Mouse (Mus musculus) heart, adult 2 months (tissue): ENCODE measurements at regions not wholly inside any gene's neighbourhood (a gene's known extent, or its start where the extent isn't known, plus 50 kb on each side); places are given as distances from the start of the nearest gene placed in this dataset.

ENCODE experiments used
- DNase-seq, 2 experiments: peaks; one replicate each; pipeline ENCODE4 v3.0.0; 2021
- H3K27ac ChIP-seq: fragments of 200-600 bp; 2 replicates; pipeline ENCODE4 v1.8.1; 2022
- H3K27me3 ChIP-seq: fragments of 200-500 bp; 2 replicates; pipeline ENCODE4 v1.6.1; 2012; ENCODE audit warnings: mild to moderate bottlenecking, low read length, inconsistent platforms, mixed read lengths; ENCODE audit not compliant: control insufficient read depth, insufficient read depth
- H3K36me3 ChIP-seq: fragments of 200-500 bp; 2 replicates; pipeline ENCODE4 v1.6.1; 2012; ENCODE audit warnings: low read length, inconsistent platforms; ENCODE audit not compliant: control insufficient read depth, insufficient read depth
- H3K4me1 ChIP-seq: fragments of 200-500 bp; 2 replicates; pipeline ENCODE4 v1.6.1; 2011; ENCODE audit warnings: low read length; ENCODE audit not compliant: control insufficient read depth, insufficient read depth
- H3K4me3 ChIP-seq: fragments of 200-600 bp; 2 replicates; pipeline ENCODE4 v1.8.1; 2022
- H3K79me2 ChIP-seq: fragments of 200-500 bp; replicated peaks from 2 replicates; pipeline ENCODE4 v1.6.1; 2012; ENCODE audit warnings: mild to moderate bottlenecking, inconsistent platforms, low read length, moderate library complexity, mixed read lengths; ENCODE audit not compliant: control insufficient read depth, insufficient read depth
- H3K9ac ChIP-seq: fragments of 200-500 bp; 2 replicates; pipeline ENCODE4 v1.6.1; 2012; ENCODE audit warnings: low read depth, mild to moderate bottlenecking, control low read depth, inconsistent platforms, low read length, mixed read lengths
- CTCF ChIP-seq: fragments of 200-600 bp; IDR thresholded peaks from 2 replicates; pipeline ENCODE4 v1.8.1; 2022; ENCODE audit warnings: antibody characterized with exemption, mild to moderate bottlenecking, moderate library complexity
- EP300 ChIP-seq: fragments of 200-500 bp; IDR thresholded peaks from 2 replicates; pipeline ENCODE4 v1.6.1; 2011; ENCODE audit warnings: low read depth, low read length, control low read depth; ENCODE audit not compliant: insufficient read depth
- POLR2A ChIP-seq: fragments of 200-500 bp; IDR thresholded peaks from 2 replicates; pipeline ENCODE4 v1.6.1; 2011; ENCODE audit warnings: mild to moderate bottlenecking, low read depth, low read length, control low read depth; ENCODE audit not compliant: insufficient read depth
- WGBS: fragments of 180-500 bp; shearing (Covaris S2); methylation state at CpG from one replicate; pipeline ENCODE4 v1.1.7; 2018; 5-methylcytosine and 5-hydroxymethylcytosine counted together
- intact Hi-C: fragments of 180-260 bp; cut with DNase I; formaldehyde crosslinking; loops from one replicate; pipeline ENCODE4 v1.15.1; 2025

DNA sequence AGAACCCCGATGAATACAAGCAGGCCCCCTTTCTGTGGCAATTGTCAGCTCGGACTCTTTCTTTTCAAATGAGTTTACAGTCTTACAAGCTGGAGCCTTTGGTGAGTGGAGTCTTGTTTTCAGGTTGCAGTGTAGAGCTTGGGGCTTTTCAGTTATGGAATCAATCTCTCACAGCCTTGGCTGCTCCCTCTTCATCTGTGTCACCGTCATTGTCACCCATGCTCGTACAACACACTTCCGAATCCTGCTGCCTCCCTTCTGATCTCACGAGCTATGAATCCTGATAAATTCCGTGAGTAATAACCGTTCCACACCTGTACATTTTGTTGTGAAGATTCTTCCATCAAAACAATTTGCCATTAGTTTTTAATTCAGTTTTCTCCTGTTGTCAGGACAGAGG, 97.7 kb downstream of the Trim42 start:
- intact Hi-C loops: no loop called here
- WGBS: 85% methylated on average over 8 of the region's 8 CpGs
- no peak for TF ChIP-seq CTCF
- TF ChIP-seq EP300: no peak
- no peak for TF ChIP-seq POLR2A

DNA sequence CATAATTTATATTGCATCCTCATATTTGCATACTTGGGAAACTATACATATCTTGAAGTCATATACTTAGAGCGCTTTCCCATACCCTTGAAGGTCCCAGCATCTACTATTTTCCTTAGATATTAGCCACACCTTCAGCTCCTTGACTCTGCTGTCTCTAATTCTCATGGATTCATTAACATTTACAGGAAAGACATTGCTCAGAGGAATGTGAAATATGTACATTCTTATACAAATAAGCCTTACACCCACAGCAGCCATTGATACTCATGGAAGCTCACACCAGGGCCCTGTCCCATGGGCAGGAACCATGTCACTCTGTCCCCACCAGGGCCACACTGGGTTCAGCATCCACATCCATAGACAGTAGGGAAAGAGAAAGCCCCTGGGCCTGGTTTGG, 122.1 kb downstream of the Trim42 start:
- WGBS: 87% methylated on average over 1 of the region's 1 CpGs
- Histone ChIP-seq H3K36me3 (no peaks in the 10 kb centered on the region), H3K9ac (no peak overlapping the region), H3K4me1 (no peaks in the 10 kb centered on the region), H3K4me3 (no peak overlapping the region), H3K27ac (no peak overlapping the region), H3K27me3 (no peaks in the 10 kb centered on the region), H3K79me2 (no peaks in the 10 kb centered on the region)
- DNase-seq: no peak
- no peak for TF ChIP-seq POLR2A
- TF ChIP-seq EP300: no peak
- TF ChIP-seq CTCF: no peak
- intact Hi-C loops: no loop called here

More for the DNA sequence above, 97.7 kb downstream of the Trim42 start:
- Histone ChIP-seq H3K4me3 (no peak overlapping the region), H3K79me2 (no peaks in the 10 kb centered on the region), H3K27ac (no peak overlapping the region), H3K9ac (no peak overlapping the region), H3K27me3 (no peaks in the 10 kb centered on the region), H3K36me3 (no peaks in the 10 kb centered on the region), H3K4me1 (no peaks in the 10 kb centered on the region)
- DNase-seq: no peak

DNA sequence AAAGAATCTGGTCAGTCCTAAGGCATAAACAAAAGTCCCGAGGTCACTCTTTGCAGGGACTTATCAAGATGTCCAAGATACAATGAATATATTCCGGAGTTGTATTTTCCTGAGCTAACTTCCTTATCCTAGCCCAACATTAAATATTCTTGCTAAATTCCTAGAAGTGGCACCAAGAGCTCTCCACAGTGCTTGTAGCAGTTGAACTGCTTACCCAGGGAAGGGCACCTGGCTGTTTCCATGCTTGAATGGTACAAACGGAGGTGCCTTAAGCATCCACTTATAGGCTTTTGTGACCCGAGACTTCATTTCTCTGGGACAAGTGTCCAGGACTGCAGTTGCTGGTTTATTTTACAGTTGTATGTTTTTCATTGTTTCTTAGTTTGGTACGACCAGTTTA, 115.1 kb upstream of the Slc25a36 start:
- no peak for DNase-seq
- Histone ChIP-seq H3K27me3 (no peaks in the 10 kb centered on the region), H3K4me1 (no peaks in the 10 kb centered on the region), H3K27ac (no peak overlapping the region), H3K4me3 (no peak overlapping the region), H3K79me2 (no peaks in the 10 kb centered on the region), H3K36me3 (no peaks in the 10 kb centered on the region), H3K9ac (no peak overlapping the region)
- intact Hi-C loops: no loop called here
- no peak for TF ChIP-seq EP300
- 79% methylated on average over 5 of the region's 5 CpGs for WGBS

DNA sequence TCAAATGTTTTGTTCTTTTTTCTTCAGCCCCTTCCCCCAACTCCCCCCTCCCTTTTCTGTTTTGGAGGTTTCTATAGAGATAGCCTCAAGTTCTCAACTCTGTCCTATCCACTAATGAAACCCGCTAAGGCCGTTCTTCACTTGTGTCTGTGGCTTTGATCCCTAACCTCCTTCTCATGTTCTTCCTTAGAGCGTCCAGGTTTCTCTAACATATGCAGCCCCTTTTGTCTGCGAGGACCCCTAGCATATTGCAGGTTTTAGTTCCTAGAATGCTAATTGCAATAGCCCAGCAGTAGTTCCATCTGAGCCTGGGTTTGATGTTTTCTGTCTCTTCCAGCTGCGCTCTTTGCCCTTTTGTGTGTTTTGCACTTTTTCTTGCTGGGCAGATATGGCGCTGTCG, 113.6 kb upstream of the Slc25a36 start:
- intact Hi-C loops: no loop called here
- TF ChIP-seq EP300 (no peak), CTCF (no peak)
- Histone ChIP-seq H3K79me2 (no peaks in the 10 kb centered on the region), H3K36me3 (no peaks in the 10 kb centered on the region), H3K4me1 (no peaks in the 10 kb centered on the region), H3K9ac (no peak overlapping the region), H3K4me3 (no peak overlapping the region), H3K27me3 (no peaks in the 10 kb centered on the region), H3K27ac (no peak overlapping the region)
- no peak for DNase-seq
- 53% methylated on average over 7 of the region's 7 CpGs for WGBS

DNA sequence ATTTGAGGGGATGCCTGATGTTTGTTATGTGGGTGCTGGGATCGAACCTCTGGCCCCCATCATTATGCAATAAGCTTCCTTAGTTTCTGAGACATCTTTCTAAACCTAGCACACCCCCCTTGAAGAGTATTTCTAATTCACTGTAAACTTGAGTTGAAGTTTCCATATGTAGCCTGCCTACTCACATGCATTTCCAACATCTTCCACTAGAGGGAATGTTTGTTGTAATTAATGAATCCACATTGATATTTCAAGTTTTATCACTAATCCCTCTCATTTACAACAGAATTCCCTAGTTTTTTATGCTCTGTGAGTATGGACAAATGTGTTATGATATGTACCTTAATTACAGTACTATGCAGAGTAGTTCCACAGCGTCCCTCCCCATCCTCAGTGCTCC, 103.8 kb upstream of the Slc25a36 start:
- Histone ChIP-seq H3K9ac (no peak overlapping the region), H3K4me3 (no peak overlapping the region), H3K79me2 (no peaks in the 10 kb centered on the region), H3K4me1 (no peaks in the 10 kb centered on the region), H3K27ac (no peak overlapping the region), H3K36me3 (no peaks in the 10 kb centered on the region), H3K27me3 (no peaks in the 10 kb centered on the region)
- 32% methylated on average over 2 of the region's 2 CpGs for WGBS
- peak; percentile 73 for TF ChIP-seq CTCF
- no peak for TF ChIP-seq EP300
- intact Hi-C loops: loop anchor here (5.0 kb wide), 1 partner anchor 43 kb away; no protein-coding TSS in a partner anchor
- no peak for DNase-seq

DNA sequence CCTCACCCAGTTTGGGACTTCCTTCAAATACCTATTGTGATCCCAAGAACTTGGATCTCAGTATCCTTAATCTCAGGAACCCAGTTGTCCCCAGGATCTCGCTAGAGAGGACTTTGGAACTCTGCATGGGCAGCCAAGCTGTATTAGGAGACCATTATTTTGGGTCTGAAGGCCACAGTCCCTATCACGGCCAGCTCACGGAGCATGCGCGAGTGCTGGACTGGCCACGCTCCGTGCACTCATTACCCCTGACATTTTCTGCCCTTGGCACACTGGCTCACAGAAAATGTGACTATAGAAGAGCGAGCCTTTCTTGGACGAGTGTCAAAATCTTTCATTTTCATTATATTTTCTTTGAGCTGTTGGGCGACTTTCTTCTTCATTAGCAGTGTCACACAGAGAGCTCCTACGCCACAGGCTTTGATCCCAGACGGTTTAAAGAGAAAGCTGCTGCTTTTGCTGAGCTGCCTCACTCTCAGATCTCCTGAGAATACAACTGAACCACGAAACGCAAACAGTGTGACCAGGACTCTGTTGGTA, 79.4 kb upstream of the Slc25a36 start:
- Histone ChIP-seq H3K4me1 (no peaks in the 10 kb centered on the region), H3K9ac (no peak overlapping the region), H3K27me3 (no peaks in the 10 kb centered on the region), H3K4me3 (no peak overlapping the region), H3K27ac (no peak overlapping the region), H3K36me3 (no peaks in the 10 kb centered on the region), H3K79me2 (no peaks in the 10 kb centered on the region)
- no peak for DNase-seq
- TF ChIP-seq CTCF: no peak
- no peak for TF ChIP-seq EP300
- no peak for TF ChIP-seq POLR2A
- WGBS: 88% methylated on average over 14 of the region's 14 CpGs
- intact Hi-C loops: no loop called here
